Mouse (Mus musculus): ENCODE measurements around the gene Tmem201. TPM values are rescaled to one million over a fixed set of nuclear protein-coding genes. Genes with fewer than 3 reads are reported as not detected.

The Tmem201 gene
- polyA plus RNA-seq, 1 experiment from 2014 or later = 38.4 TPM

DNA sequence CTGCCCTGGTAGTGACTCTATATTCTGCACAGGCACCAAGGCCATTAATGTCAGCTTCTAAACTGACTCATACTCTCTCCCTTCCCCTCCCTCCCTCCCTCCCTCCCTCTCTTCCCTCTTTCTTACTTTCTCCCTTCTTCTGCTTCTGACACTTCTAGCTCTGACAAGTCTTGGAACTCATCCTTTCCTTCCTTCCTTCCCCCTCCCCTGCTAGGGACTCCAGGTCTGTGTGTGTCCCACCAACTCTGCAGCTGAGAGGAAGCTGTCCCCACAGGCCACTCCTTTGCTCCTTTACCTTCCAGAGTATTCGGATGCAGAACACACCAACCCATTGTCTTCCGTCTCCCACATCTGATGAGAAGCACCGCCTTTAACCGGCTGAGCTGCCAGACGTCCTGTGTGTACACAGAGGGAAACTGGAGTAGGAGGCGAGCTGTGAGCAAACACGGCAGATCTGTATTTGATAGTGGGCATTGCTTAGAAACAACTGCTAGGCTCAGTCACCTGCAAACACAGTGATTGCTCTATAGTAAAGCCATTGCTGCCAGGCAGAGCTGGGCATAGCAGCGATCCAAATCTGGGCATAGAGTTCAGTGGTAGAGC, 38.0 kb upstream of the Tmem201 start:
- H3K4me2 ChIP-seq (ENCODE audit: low read length) = no peak overlapping the region
- ATAC-seq (ENCODE audit: insufficient number of reproducible peaks, insufficient read depth, low FRiP score, low read depth) = no peak
- no peak overlapping the region for H3K4me3 ChIP-seq (ENCODE audit: control insufficient read depth in 1 of 2, insufficient read depth in 1 of 2, low read depth in 1 of 2, low read length in 2 of 2)
- peaks cover 11 to 21% of the 10 kb centered on the region in 2 experiments for H3K4me1 ChIP-seq (ENCODE audit: control insufficient read depth in 2 of 2, insufficient read depth in 2 of 2, low read length in 2 of 2)
- no peak overlapping the region for H3K27ac ChIP-seq (replicated peaks in 1 of 2; ENCODE audit: control insufficient read depth in 1 of 2, insufficient read depth in 1 of 2, low read depth in 2 of 2, low read length in 2 of 2)
- H3K9ac ChIP-seq (ENCODE audit: low read length) = no peak overlapping the region
- WGBS = 35% methylated on average over 8 of the region's 8 CpGs
- H3K27me3 ChIP-seq (ENCODE audit: control insufficient read depth, insufficient read depth, low read length) = 0 out of 2 replicates have a peak, but pooled peaks cover 2% of the 10 kb centered on the region
- no peaks in the 10 kb centered on the region for H3K9me3 ChIP-seq (ENCODE audit: control insufficient read depth, low read length)
- H3K36me3 ChIP-seq (ENCODE audit: control insufficient read depth, insufficient read depth, low read length) = no peaks in the 10 kb centered on the region

DNA sequence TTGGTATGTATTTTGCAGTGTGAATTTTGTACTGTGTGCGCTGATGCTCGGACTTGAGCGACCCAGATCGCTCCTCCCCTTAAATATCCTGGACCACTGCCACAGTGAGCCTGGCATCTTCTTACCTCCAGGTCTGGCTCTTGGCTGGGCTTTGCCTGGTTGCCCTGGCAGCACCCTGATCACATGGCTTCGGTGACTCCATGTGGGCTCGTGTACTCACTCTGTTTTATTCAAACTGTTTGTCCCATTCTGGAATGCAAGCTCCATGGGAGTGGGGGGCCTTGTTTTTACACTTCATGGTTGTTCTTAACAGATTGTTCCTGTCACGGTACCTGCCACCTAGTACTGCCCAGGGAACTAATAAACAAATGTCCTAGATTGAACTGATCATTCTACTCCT, 37.5 kb upstream of the Tmem201 start:
- H3K4me3 ChIP-seq (ENCODE audit: control insufficient read depth in 1 of 2, insufficient read depth in 1 of 2, low read depth in 1 of 2, low read length in 2 of 2) = no peak overlapping the region
- peaks cover 8 to 21% of the 10 kb centered on the region in 2 experiments for H3K4me1 ChIP-seq (ENCODE audit: control insufficient read depth in 2 of 2, insufficient read depth in 2 of 2, low read length in 2 of 2)
- no peaks in the 10 kb centered on the region for H3K9me3 ChIP-seq (ENCODE audit: control insufficient read depth, low read length)
- no peak overlapping the region for H3K4me2 ChIP-seq (ENCODE audit: low read length)
- H3K36me3 ChIP-seq (ENCODE audit: control insufficient read depth, insufficient read depth, low read length) = no peaks in the 10 kb centered on the region
- no peak overlapping the region for H3K27ac ChIP-seq (replicated peaks in 1 of 2; ENCODE audit: control insufficient read depth in 1 of 2, insufficient read depth in 1 of 2, low read depth in 2 of 2, low read length in 2 of 2)
- H3K27me3 ChIP-seq (ENCODE audit: control insufficient read depth, insufficient read depth, low read length) = 0 out of 2 replicates have a peak, but pooled peaks cover 2% of the 10 kb centered on the region
- no peak for ATAC-seq (ENCODE audit: insufficient number of reproducible peaks, insufficient read depth, low FRiP score, low read depth)
- no peak overlapping the region for H3K9ac ChIP-seq (ENCODE audit: low read length)
- WGBS = 61% methylated on average over 7 of the region's 7 CpGs

DNA sequence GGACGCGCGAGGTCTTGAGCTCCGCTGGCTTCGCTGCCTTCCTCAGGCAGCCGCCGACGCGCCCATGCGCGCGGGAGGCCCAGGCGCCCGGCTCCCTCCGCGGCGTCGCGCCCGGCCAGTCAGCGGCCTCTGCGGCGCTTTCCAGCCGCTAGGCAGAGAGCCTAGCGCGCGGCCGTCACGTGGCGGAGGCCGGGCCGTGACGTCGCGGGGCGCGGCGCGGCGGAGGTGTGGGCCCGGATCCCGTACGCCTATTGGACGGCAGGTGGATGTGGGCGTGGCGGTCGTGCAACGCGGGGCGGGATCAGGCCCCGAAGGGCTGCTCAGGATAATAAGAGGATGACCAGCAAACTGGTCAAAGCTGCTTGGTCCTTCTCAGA, 36.2 kb upstream of the Tmem201 start, which contains the start of gene Slc25a33:
Slc25a33 (minus strand) TSS at position 184 of the 377 bp plus-strand sequence.
- peak; percentile 96 for ATAC-seq (ENCODE audit: insufficient number of reproducible peaks, insufficient read depth, low FRiP score, low read depth)
- H3K9me3 ChIP-seq (ENCODE audit: control insufficient read depth, low read length) = no peaks in the 10 kb centered on the region
- H3K4me2 ChIP-seq (ENCODE audit: low read length) = peak within 1 kb of the TSS; percentile 100
- peak within 1 kb of the TSS; percentile 69 to 74 for H3K4me3 ChIP-seq (ENCODE audit: control insufficient read depth in 1 of 2, insufficient read depth in 1 of 2, low read depth in 1 of 2, low read length in 2 of 2)
- under 1% methylated on average over 48 of the region's 51 CpGs for WGBS
- peaks cover 8 to 21% of the 10 kb centered on the region in 2 experiments for H3K4me1 ChIP-seq (ENCODE audit: control insufficient read depth in 2 of 2, insufficient read depth in 2 of 2, low read length in 2 of 2)
- peak within 1 kb of the TSS; percentile 81 for H3K9ac ChIP-seq (ENCODE audit: low read length)
- peak within 1 kb of the TSS; percentile 12 to 67; a peak in 3 of 4 replicates for H3K27ac ChIP-seq (replicated peaks in 1 of 2; ENCODE audit: control insufficient read depth in 1 of 2, insufficient read depth in 1 of 2, low read depth in 2 of 2, low read length in 2 of 2)
- no peaks in the 10 kb centered on the region for H3K36me3 ChIP-seq (ENCODE audit: control insufficient read depth, insufficient read depth, low read length)
- 0 out of 2 replicates have a peak, but pooled peaks cover 2% of the 10 kb centered on the region for H3K27me3 ChIP-seq (ENCODE audit: control insufficient read depth, insufficient read depth, low read length)

DNA sequence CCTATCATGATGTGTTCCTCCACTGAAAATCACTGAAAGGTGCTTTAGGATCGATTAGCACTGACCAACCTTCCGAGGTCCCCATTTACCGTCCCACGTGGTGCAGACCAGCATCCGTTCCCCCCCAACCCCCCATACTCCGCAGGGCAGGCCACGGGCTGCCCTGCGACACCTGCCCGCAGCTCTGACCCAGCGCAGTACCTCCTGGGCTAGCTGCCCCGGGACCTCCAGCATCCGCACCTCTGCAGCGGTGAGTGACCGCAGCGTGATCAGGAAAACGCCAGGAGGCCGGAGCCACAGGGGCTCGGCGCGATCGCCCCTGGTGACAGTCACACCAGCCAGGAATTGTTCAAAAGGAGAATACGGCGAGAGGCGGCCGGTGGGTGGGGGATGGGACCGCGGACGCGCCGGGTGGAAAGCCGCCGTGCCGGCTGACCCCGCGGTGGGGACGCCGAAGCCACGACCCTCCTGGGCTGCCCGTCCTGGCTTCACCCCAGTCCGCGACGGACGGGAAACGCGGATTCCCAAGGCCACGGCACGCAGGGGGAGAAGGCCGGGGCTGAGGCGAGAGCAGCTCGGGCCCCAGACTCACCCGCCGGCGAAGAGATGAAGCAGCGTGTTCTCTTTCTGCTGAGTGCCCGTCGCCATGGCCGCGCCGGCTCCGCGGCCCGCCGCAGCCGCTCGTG, 35.7 kb upstream of the Tmem201 start:
- peak overlapping the region; percentile 100 for H3K4me2 ChIP-seq (ENCODE audit: low read length)
- H3K27ac ChIP-seq (replicated peaks in 1 of 2; ENCODE audit: control insufficient read depth in 1 of 2, insufficient read depth in 1 of 2, low read depth in 2 of 2, low read length in 2 of 2) = peak overlapping the region; percentile 12 to 67; a peak in 3 of 4 replicates
- H3K9me3 ChIP-seq (ENCODE audit: control insufficient read depth, low read length) = no peaks in the 10 kb centered on the region
- under 1% methylated on average over 53 of the region's 65 CpGs for whole genome bisulfite sequencing
- no peaks in the 10 kb centered on the region for H3K36me3 ChIP-seq (ENCODE audit: control insufficient read depth, insufficient read depth, low read length)
- peaks cover 8 to 21% of the 10 kb centered on the region in 2 experiments for H3K4me1 ChIP-seq (ENCODE audit: control insufficient read depth in 2 of 2, insufficient read depth in 2 of 2, low read length in 2 of 2)
- peak overlapping the region; percentile 69 to 74 for H3K4me3 ChIP-seq (ENCODE audit: control insufficient read depth in 1 of 2, insufficient read depth in 1 of 2, low read depth in 1 of 2, low read length in 2 of 2)
- ATAC-seq (ENCODE audit: insufficient number of reproducible peaks, insufficient read depth, low FRiP score, low read depth) = peak; percentile 5
- H3K27me3 ChIP-seq (ENCODE audit: control insufficient read depth, insufficient read depth, low read length) = 0 out of 2 replicates have a peak, but pooled peaks cover 2% of the 10 kb centered on the region
- H3K9ac ChIP-seq (ENCODE audit: low read length) = peak overlapping the region; percentile 81

DNA sequence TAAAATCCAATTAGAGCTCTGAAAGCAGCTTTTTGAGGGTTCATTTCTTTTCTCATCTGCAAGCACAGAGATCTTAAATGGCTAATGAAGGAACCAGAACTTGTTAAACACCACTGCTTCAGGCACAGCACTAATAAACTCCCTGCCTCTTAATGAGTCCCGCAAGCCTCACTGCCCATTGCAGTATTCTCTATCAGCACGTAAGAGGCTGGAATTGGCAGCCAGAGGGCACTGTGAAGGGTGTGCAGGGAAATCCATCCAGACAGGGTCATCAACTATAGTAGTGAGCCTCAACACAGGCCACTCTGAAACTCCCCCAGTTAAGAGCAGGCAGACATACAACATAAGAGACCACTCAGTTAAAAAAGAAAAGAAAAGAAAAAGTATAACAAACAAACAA, 34.5 kb upstream of the Tmem201 start:
- Histone ChIP-seq H3K36me3 (ENCODE audit: control insufficient read depth, insufficient read depth, low read length) (no peaks in the 10 kb centered on the region), H3K4me2 (ENCODE audit: low read length) (no peak overlapping the region), H3K4me3 (ENCODE audit: control insufficient read depth in 1 of 2, insufficient read depth in 1 of 2, low read depth in 1 of 2, low read length in 2 of 2) (no peak overlapping the region), H3K9ac (ENCODE audit: low read length) (no peak overlapping the region), H3K27me3 (ENCODE audit: control insufficient read depth, insufficient read depth, low read length) (0 out of 2 replicates have a peak, but pooled peaks cover 2% of the 10 kb centered on the region), H3K4me1 (ENCODE audit: control insufficient read depth in 2 of 2, insufficient read depth in 2 of 2, low read length in 2 of 2) (peaks cover 8 to 19% of the 10 kb centered on the region in 2 experiments), H3K9me3 (ENCODE audit: control insufficient read depth, low read length) (no peaks in the 10 kb centered on the region), H3K27ac (replicated peaks in 1 of 2; ENCODE audit: control insufficient read depth in 1 of 2, insufficient read depth in 1 of 2, low read depth in 2 of 2, low read length in 2 of 2) (no peak overlapping the region)
- 32% methylated on average over 2 of the region's 2 CpGs for WGBS
- ATAC-seq (ENCODE audit: insufficient number of reproducible peaks, insufficient read depth, low FRiP score, low read depth) = no peak

DNA sequence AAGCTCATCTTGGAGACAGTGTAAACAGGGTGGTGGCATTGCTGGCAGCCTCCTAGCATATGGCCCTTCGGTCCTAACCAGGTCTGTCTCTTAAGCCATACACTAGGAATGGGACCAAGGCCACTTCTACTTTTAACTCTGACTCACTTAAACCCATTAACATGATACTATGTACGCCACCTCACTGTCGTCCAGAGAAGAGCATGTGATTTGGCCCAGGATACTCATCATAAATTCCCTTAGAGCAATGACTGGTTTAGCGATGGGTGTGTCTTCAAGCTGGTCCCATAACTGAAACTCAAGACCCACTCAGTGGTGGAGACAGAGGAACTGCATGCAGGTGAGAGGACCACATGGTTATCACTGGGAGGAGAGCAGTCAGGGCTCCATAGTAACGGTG, 27.4 kb upstream of the Tmem201 start:
- Histone ChIP-seq H3K9ac (ENCODE audit: low read length) (no peak overlapping the region), H3K9me3 (ENCODE audit: control insufficient read depth, low read length) (no peaks in the 10 kb centered on the region), H3K27ac (replicated peaks in 1 of 2; ENCODE audit: control insufficient read depth in 1 of 2, insufficient read depth in 1 of 2, low read depth in 2 of 2, low read length in 2 of 2) (no peak overlapping the region), H3K4me1 (ENCODE audit: control insufficient read depth in 2 of 2, insufficient read depth in 2 of 2, low read length in 2 of 2) (no peaks in the 10 kb centered on the region), H3K27me3 (ENCODE audit: control insufficient read depth, insufficient read depth, low read length) (no peaks in the 10 kb centered on the region), H3K4me2 (ENCODE audit: low read length) (no peak overlapping the region), H3K36me3 (ENCODE audit: control insufficient read depth, insufficient read depth, low read length) (no peaks in the 10 kb centered on the region), H3K4me3 (ENCODE audit: control insufficient read depth in 1 of 2, insufficient read depth in 1 of 2, low read depth in 1 of 2, low read length in 2 of 2) (no peak overlapping the region)
- ATAC-seq (ENCODE audit: insufficient number of reproducible peaks, insufficient read depth, low FRiP score, low read depth) = no peak
- 84% methylated on average over 5 of the region's 5 CpGs for WGBS

DNA sequence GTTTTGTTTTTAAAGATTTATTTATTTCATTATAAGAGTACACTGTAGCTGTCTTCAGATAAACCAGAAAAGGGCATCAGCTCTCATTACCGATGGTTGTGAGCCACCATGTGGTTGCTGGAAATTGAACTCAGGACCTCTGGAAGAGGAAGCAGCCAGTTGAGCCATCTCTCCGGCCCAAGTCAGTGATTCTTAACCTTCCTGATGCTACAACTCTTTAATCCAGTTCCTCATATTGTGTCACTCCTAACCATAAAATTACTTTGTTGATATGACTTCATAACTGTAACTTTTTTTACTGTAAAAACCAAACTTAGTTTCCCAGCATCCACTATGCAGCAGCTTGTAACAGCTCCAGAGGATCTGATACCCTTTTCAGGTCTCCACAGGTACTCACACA, 25.5 kb upstream of the Tmem201 start:
- Histone ChIP-seq H3K4me2 (ENCODE audit: low read length) (no peak overlapping the region), H3K27me3 (ENCODE audit: control insufficient read depth, insufficient read depth, low read length) (no peaks in the 10 kb centered on the region), H3K36me3 (ENCODE audit: control insufficient read depth, insufficient read depth, low read length) (no peaks in the 10 kb centered on the region), H3K9ac (ENCODE audit: low read length) (no peak overlapping the region), H3K9me3 (ENCODE audit: control insufficient read depth, low read length) (no peaks in the 10 kb centered on the region), H3K4me3 (ENCODE audit: control insufficient read depth in 1 of 2, insufficient read depth in 1 of 2, low read depth in 1 of 2, low read length in 2 of 2) (no peak overlapping the region), H3K27ac (replicated peaks in 1 of 2; ENCODE audit: control insufficient read depth in 1 of 2, insufficient read depth in 1 of 2, low read depth in 2 of 2, low read length in 2 of 2) (no peak overlapping the region), H3K4me1 (ENCODE audit: control insufficient read depth in 2 of 2, insufficient read depth in 2 of 2, low read length in 2 of 2) (no peaks in the 10 kb centered on the region)
- 86% methylated on average over 2 of the region's 2 CpGs for WGBS
- ATAC-seq (ENCODE audit: insufficient number of reproducible peaks, insufficient read depth, low FRiP score, low read depth) = no peak

Measured in heart, embryonic 14.5 days (tissue).